ENCODE assay signal across 8 mouse cellular contexts in the genomic region with DNA sequence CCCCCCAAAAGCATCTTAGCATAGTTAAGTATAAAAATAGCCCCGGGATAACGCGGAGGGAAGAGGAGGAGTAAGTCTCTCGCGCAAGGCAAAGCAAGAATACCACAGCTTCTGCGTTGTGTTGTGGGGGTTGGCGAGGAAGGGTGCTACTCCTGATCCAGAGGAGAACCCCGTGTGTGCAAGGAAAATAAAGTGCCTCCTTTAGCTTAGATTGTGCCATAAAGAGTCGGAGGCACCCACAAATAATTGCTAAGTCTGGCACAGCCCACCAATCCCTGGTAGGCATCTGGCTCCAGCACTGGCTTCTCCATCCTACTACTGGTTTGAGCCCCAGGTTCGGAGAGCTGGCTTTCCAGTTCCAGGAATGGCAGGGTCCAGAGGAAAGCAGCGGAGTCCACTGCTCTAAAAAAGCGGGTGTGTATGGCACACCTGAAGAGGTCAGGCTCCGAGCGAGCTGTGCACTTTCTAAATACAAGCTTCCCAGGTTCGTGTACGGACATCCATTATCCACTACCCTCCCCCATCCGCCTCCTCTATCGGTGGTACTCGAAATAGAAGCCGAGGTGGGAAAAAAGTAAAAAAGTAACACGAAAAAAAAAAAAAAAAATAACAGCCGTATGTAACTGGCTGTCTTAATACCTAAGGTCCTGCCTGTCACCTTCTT.
DNase-seq lines count a peak whose midpoint lies in the region; ATAC-seq and TF ChIP-seq lines count a peak whose summit lies in the region.

No protein-coding gene starts in this region.

- no peaks in the 10 kb centered on the region for H3K79me2 ChIP-seq in myocyte (ENCODE audit: control insufficient read depth, insufficient read depth)

- no peak overlapping the region for H3K27ac ChIP-seq in lung, postnatal 0 days (ENCODE audit: low read length)
- H3K27ac ChIP-seq in intestine, embryonic 15.5 days: no peak overlapping the region

- no peak for ATAC-seq in cerebellum, adult (ENCODE audit: insufficient number of reproducible peaks, low FRiP score, low TSS enrichment)
- no peak for ATAC-seq in lung, postnatal 0 days
- ATAC-seq in intestine, embryonic 15.5 days: no peak
- ATAC-seq in inflammation-experienced regulatory T-cells, adult 6 months: no peak

- no peak overlapping the region for H3K9ac ChIP-seq in lung, postnatal 0 days (replicated peaks; ENCODE audit: low read depth)
- peak overlapping the region; percentile 56 for H3K9ac ChIP-seq in intestine, embryonic 15.5 days

- peaks cover 11% of the 10 kb centered on the region for H3K4me1 ChIP-seq in lung, postnatal 0 days (ENCODE audit: insufficient read depth, low read depth, low read length)
- no peaks in the 10 kb centered on the region; the same call in 1 of the 2 replicates for H3K4me1 ChIP-seq in intestine, embryonic 15.5 days (replicated peaks)

- TF ChIP-seq POLR2A in myocyte (IDR thresholded peaks at IDR 0.05; ENCODE audit: insufficient read length, low read depth): no peak

- H3K36me3 ChIP-seq in lung, postnatal 0 days (ENCODE audit: insufficient read depth, low read length): no peaks in the 10 kb centered on the region
- no peaks in the 10 kb centered on the region for H3K36me3 ChIP-seq in intestine, embryonic 15.5 days
- H3K36me3 ChIP-seq in myocyte (ENCODE audit: control insufficient read depth, insufficient read depth): no peaks in the 10 kb centered on the region

- H3K4me2 ChIP-seq in lung, postnatal 0 days (replicated peaks; ENCODE audit: low read depth, low read length): peak overlapping the region; percentile 86
- H3K4me2 ChIP-seq in intestine, embryonic 15.5 days (replicated peaks): peak overlapping the region; percentile 96
- H3K4me2 ChIP-seq in myocyte (ENCODE audit: low read depth): peak overlapping the region; percentile 76

- 3% methylated on average over 22 of the region's 22 CpGs for WGBS in lung, postnatal 0 days
- WGBS in intestine, embryonic 15.5 days: 6% methylated on average over 22 of the region's 22 CpGs

- peak; percentile 43 to 60 for DNase-seq in cerebellum, adult 18-20 months
- DNase-seq in lung, postnatal 0 days (ENCODE audit: low spot score): no peak
- DNase-seq in lung, postnatal 25 days (ENCODE audit: low spot score): no peak
- no peak for DNase-seq in thymus, postnatal 36 days

- H3K4me3 ChIP-seq in lung, postnatal 0 days (ENCODE audit: low read depth, low read length): peak overlapping the region; percentile 52
- H3K4me3 ChIP-seq in intestine, embryonic 15.5 days (replicated peaks): peak overlapping the region; percentile 70
- H3K4me3 ChIP-seq in myocyte: peak overlapping the region; percentile 11

- H3K9me3 ChIP-seq in lung, postnatal 0 days (ENCODE audit: low read length): no peaks in the 10 kb centered on the region
- no peaks in the 10 kb centered on the region for H3K9me3 ChIP-seq in intestine, embryonic 15.5 days

- no peak for TF ChIP-seq EP300 in lung, postnatal 0 days (IDR thresholded peaks at IDR 0.05)

- peaks cover 10% of the 10 kb centered on the region; the same call in 1 of the 2 replicates for H3K27me3 ChIP-seq in lung, postnatal 0 days (replicated peaks; ENCODE audit: insufficient read depth, low read length)
- H3K27me3 ChIP-seq in intestine, embryonic 15.5 days (replicated peaks): 0 out of 2 replicates have a peak, but pooled peaks cover 4% of the 10 kb centered on the region
- peaks cover 15% of the 10 kb centered on the region for H3K27me3 ChIP-seq in myocyte (ENCODE audit: control insufficient read depth, insufficient read depth, insufficient read length)

- no peak for TF ChIP-seq CTCF in lung, postnatal 0 days (IDR thresholded peaks at IDR 0.05)

- H3ac ChIP-seq in myocyte (ENCODE audit: control insufficient read depth, insufficient read length): no peak overlapping the region

TF ChIP-seq in myocyte, 11 proteins besides CTCF, POLR2A, EP300 and RAD21:
- TF ChIP-seq CEBPB (IDR thresholded peaks at IDR 0.05; ENCODE audit: insufficient read depth, poor library complexity, severe bottlenecking) (no peak), TCF12 (IDR thresholded peaks at IDR 0.05; ENCODE audit: insufficient read depth, poor library complexity, severe bottlenecking) (no peak), USF1 (IDR thresholded peaks at IDR 0.05; ENCODE audit: low read depth) (no peak), E2F4 (IDR thresholded peaks at IDR 0.05; ENCODE audit: insufficient read depth) (no peak), MYOD1 (IDR thresholded peaks at IDR 0.05; ENCODE audit: control insufficient read depth in 1 of 3, insufficient read length in 2 of 3, low read depth in 2 of 3) (no peak), TCF3 (IDR thresholded peaks at IDR 0.05; ENCODE audit: insufficient read length, low read depth) (no peak), REST (IDR thresholded peaks at IDR 0.05; ENCODE audit: insufficient read depth, insufficient read length) (no peak), MYOG (IDR thresholded peaks at IDR 0.05; ENCODE audit: control insufficient read depth in 1 of 3, insufficient read depth in 1 of 3, insufficient read length in 2 of 3, low read depth in 2 of 3) (no peak), POLR2AphosphoS2 (IDR thresholded peaks at IDR 0.05; ENCODE audit: insufficient read length, low read depth) (no peak), MAX (IDR thresholded peaks at IDR 0.05; ENCODE audit: low read depth) (no peak), SRF (IDR thresholded peaks at IDR 0.05; ENCODE audit: control insufficient read depth, insufficient read length, low read depth) (no peak)
TF ChIP-seq in myocyte: peak in this region for 0.

Comparison
In these comparisons a context has a peak if more than half of its experiments do, and no peak if none do; other contexts are left out.
1. DNase-seq: peak in cerebellum, adult 18-20 months (2 of 2); none in lung, postnatal 0 days (single experiment), lung, postnatal 25 days (single experiment) and thymus, postnatal 36 days (0 of 2).
2. H3K4me3 ChIP-seq: peak in every context shown above with its lines; median percentile 70 in intestine, embryonic 15.5 days; 52 in lung, postnatal 0 days; 11 in myocyte.
3. Peak in every context shown above with its lines, with median percentiles within 50 percentile points of each other: H3K4me2 ChIP-seq.